Mouse (Mus musculus): ENCODE results near the gene Trp53i11.

The Trp53i11 gene

DNA sequence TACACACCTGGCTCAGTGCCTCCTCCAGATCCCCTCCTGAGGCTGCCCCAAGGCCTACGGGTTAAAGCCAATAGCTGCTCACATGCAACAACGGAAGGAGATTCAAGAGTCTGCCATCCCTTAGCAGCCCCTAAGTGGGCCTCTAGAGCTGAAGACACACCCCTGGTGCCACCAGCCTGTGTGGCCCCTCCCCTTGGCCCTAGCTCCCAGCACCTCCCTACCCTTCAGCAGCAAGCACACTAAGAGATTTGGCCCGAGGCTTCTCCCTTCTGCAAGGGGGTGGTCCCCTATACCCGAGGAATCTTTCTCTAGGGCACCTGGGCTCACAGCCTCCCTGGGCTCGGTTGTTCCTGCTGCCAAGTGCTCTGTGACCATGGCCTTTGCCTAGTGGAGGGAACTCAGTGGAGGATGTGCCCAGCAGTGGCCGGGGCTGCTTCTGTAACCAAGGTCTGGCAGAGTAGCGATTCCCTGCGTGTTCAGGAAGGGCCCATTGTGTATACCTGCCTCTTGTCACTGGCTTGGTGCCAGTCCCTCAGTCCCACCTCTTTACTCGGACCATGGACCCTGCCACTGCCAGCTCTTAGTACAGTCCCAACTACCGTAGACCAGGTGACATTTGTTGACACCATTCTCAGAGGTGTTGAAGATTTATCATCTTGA lies 13.5 kb downstream of the Trp53i11 start:
- DNase-seq: no peak

DNA sequence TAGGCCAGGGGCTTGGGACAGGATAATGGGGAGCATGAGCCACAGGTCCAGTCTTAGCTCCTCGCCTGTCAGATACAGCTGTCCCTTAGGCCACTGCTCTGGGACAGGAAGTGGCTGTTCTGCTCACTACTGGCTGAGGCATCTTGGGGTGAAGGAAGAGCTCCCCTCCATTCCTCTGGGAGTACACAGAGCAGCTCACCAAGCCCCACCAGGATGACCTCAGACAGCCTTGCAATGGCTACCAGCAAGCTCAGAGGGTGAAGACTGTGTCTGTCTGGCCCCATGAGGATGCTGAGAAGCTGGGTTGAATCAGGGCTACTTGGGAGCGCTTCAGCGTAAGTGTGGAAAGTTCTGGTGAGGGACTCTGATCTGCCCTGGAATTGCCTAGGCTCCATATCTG lies 14.6 kb downstream of the Trp53i11 start:
- no peak for DNase-seq

DNA sequence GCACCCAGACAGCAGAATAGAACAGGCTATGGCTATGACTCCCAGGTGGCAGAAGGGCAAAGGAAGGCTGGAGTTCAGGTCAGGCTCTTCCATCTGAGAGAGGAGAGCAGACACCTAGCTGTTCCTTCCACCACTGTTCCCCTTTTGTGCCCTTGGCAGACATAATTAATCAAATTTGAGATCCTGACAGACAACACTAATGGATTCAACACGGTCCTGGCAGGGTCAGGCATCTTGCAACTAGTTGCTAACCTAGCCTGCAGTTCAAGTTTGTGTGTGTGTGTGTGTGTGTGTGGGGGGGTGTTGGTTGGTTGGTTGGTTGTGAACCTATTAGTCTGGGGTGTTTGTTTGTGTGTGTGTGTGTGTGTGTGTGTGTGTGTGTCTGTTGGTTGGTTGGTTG lies 15.4 kb downstream of the Trp53i11 start:
- no peak for DNase-seq

DNA sequence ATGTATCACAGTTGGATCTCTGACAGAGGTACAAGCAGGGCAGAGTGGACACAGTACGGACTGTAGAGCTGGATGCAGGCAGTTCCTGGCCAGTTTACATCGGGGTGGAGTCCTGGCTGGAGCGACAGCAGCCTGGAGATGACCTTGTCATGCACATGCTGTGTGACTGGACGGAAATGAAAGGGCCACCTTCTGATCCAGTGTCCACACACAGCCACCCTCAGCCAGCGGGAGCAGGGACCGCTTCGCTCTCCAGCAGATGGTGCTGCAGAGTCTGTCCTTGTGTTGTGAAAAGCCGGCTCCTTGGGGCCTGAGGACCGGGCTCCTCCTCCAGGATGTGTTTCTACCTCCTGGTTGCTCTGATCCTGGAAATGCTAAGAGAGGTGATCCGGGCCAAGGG lies 16.3 kb downstream of the Trp53i11 start:
- DNase-seq: peak; percentile 79

DNA sequence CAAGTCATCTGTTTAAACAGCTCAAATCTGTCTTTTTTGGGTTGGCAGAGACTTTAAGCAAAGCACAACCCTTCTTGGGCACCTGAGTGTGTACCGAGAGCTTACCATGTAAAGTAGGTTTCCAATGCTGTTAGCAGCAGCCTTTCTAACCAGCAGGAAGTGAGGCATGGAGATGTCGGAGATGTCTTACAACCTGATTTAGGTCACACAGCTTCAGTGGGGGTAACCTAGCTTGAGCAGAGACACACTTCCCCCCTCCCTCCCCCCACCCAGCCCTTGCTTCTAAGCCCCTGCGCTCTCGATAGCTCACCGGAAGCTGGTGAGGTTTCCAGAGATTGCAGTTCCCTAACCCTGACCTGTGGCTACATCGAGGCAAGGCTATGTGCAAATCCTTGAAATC lies 17.2 kb downstream of the Trp53i11 start:
- no peak for DNase-seq

DNA sequence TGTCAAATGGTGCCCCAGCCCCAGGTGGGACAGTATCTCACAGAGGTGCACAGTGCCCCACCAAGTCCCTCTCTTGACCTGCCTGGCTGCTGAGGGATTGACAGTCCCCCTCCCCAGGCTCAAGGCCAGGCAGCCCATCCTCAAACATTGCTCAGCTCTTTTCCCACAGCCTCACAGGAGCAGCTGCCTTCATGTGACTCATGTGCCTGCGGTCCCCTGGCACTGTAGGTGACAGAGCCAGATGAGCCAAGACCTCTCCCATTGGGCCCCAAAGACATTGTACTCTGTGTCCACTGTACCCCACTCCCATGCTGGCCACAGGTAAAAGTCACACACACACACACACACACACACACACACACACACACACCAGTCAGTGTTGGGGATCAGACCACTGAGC lies 18.8 kb downstream of the Trp53i11 start:
- no peak for DNase-seq

DNA sequence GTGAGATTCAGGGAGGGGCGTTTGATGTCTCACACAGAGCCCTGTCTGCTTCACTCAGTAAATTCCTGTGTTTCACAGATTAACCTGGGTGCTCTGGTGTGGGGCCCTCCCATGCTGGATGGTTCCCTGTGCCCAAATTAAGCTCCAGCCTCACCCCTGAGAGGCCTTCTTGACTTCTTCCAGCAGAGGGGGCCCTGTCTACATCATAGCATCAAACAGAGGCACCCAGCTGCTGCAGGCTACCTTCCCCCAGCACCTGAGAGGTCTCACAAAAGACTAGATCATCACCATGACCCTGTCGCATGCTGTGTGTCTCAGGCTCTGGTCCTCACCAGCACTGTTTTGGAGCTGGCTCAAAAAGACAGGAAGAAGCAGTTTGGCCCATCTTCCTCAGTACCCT lies 25.0 kb downstream of the Trp53i11 start:
- DNase-seq: no peak

DNA sequence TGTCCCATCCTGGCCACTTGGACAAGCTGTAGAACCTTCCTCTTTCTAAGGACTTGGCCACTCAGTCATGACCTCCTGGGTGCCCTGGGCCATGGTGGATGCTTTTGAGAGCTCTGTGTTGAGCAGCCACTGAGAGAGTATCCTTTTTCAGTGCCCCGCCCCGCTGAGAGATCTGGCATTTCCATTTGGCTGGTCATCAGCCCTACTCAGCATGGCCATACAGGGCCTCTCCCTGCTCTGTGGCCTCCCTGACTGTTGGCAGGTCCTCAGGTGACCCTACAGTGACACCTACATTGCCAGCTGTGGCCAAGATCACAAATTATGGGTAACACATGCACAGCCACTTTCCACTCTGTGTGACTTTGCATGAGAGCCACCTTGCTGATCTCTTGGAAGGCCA lies 25.5 kb downstream of the Trp53i11 start:
- no peak for DNase-seq

DNA sequence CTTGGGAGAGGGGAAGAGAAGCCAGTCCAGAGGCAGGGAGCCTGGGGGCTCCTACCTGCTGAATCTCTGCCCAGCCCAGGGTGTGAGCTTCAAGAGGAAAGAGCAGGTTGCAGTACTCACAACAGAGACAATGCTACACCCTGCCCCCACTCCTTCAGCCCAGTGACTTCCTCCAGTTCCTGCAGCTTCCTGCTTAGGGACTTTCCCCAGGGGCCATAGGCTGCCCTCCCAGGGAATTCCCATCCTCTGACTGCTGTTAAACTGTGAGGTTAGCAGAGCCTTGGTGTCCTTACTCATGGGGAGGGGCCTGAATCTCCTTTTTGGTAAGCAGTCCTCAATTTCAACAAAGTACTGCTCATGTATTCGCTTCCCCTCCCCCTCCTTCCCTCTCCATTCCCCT lies 26.8 kb downstream of the Trp53i11 start:
- DNase-seq: peak; percentile 69

DNA sequence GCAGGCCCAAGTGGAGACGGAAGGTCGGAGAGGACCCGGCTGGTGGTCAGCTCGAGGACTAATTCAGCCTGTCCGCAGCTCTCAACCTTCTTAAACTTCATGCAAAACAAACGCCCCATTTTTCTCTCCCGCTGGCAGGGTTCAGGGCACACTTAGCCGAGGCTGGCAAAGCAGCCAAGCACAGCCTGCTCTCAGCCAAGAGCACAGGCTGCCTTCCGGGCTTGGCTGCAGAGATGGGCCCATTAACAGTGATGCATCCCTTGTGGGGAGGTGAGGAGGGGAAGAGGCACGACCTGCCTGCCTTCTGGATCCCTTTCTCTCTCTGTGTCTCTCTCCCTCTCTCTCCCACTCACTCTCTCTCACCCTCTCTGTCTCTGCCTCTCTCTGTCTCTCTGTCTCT lies 28.4 kb downstream of the Trp53i11 start:
- DNase-seq: no peak

DNA sequence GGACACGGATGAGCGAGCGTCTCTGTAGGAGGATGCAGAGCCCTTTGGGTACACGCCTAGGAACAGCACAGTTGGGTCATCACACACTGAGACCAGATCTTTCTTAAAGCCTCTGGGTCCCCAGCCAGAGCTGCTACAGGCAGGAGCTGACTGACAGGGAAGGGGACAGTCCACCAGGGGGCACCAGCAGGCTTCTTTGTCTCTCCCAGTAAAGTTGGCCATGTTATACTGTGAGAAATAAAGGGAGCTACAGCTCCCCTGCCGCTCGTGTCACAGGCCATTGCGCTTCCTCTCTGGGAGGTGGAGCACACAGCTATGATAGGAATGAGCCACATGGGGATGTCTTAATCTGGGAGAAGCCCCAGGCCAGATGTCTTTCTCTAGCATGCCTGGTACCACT lies 29.7 kb downstream of the Trp53i11 start:
- DNase-seq: peak; percentile 93

DNA sequence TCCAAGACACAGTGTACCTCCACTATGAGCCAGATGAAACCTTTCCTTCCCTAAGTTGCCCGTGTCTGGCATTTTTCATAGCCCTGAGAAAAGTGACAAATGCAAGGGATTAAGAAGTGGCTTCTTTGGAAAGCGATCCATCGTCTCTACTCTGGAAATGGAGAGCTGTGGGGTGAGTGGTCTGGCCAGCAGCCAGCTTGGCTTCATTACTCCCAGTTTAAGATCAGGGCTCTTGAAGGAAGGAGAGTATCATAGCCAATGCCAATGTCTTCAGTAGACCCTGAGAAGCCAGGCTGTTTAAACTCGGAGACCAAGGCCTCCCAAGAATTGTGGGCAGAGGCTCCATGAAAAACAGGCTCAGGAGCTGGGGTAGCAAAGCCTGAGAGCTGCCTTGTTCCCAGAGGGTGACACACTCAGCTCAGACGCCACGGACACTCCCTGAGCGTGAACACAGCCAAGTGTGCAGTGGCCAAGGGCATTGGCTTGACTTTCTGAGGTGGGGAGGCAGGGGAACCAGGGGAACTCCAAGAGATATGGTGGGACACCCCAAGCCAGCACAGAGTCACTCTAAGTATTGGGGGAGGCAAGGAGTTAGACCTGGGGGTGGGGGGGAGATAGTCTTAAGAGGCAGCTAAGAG lies 31.1 kb downstream of the Trp53i11 start:
- DNase-seq: no peak

DNA sequence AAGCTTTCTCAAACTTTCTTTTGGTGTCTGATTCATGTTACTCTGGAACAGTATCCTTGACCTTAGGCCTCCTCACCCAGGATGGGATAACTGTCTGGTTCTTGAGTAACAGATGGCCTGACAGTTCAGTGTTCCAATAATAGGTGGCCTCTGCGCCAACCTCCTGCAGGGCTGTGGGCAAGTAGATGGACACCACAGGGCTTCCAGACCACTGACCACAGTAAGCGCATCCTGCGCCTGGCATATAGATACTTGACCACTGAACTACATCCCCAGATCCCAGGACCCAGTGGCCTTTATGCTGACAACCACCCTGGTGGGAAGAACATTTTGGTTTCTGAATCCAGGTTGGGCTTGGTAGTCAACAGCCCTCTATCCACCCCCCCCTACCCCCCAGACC lies 32.2 kb downstream of the Trp53i11 start:
- DNase-seq: no peak

DNA sequence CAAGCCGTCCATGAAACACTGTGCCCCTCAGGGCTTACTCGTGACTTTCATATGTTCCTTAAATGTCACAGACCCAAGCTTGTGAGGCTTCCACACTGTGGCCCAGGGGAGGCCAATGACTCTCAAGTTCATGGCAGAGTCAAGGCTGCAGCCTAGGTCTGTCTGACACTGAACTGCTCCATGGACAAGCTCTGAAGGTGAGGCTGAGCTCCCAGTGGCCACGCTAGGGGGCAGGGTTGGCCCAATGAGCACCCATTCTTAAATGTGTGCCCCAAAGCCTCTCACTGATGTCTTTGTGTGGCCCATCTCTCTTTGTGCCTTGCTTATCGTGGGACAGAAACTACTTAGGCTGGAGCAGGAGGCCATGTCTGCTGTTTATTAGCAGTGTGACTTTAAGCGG lies 33.1 kb downstream of the Trp53i11 start:
- no peak for DNase-seq

DNA sequence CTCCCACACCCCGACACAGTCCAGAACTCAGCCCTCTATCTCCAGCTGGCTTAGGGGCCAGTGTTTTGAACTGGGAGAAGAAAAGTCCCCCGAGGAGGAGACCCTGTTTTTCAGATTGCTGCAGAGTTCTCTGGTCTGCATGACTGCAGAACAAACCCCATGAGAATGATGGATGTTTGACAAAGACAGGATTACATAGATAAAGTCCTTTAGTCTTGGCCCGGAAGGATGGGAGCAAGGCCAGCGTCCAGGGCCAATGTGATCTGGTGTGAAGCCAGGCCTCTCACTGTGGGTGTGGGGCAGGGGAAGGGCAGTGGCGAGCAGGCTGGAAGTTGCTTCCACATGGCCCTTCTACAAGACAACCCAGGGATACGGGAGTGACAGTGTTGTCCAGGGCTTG lies 36.1 kb downstream of the Trp53i11 start:
- peak; percentile 62 for DNase-seq

DNA sequence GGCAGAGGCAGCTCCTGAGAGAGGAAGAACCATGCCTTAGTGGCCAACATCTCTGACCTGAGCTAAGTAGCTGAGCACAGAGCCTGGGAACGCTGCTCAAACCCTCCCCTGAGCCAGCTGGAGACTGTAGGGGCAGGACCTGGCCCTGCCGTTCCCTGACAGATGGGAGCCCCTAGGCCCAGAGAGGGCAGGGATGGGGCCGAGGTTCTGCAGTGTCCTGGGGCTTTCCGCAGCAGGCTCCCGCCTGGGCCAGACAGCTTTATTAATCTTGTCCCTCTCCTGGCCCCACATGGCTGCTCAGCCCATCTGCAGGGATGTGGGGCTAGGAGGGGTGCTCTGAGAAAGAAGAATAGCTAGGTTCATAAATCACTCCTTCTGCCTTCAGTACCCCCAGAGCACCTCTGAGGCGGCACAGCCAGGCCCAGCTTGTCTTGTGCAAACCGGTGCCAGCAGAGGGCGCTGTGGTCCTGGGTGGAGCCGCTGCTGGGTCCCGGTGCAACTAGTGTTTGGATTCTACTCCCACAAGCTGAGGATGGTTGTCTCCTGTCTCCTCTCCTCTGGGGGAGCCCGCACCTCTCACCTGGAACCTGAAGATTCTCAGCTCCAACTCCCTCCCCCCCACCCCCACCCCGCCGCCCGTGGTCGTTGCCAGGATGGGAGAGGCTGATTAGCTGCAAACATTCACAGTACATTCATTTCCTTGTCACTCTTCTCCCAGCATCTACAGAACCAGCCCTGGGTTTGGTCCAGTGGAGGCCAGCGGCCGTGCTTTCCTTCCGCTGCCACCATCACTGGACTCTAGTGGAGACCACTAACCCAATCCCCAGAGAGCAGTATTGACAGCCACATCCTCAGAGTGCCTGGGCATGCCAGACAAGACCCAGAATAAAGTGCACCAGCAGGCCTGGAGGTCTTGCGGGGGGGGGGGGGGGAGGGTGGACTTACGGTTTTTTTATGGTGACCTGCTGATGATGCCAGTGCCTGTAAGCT lies 39.6 kb downstream of the Trp53i11 start:
- DNase-seq: peak; percentile 91

DNA sequence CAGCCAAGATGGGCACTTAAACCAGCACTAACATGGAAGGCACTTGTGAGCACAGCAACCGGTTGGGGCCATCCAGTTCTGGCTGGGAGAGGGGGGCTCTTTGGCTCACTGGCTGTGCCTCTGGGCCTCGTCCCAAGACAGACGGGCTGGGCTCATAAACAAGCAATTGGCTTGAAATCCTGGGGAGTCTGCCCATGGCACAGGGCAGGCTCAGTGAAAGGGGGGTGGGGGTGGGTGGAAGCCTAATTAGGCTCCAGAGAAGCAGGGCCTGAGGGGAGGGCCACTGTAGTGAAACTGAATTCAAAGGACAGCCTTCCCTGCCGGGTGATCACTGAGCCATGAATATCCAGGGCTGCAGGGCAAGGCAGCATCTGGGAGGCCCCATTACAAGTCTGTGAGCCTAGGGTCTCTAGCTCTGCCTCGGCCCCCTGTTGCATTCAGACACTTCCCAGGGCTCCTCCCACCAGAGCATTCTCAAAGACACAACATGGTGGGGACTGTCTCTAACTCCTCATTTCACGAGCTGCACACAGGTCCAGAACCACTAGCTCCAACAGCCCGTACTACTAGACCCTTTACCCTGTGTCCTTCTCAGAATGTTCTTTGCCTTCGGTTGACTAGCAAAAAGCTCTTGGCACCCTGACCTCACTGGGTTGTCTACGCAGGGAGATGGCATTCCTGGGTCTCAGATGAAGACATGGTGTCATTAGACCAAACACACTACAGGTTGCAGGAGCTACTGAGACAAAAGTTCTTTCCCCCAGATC lies 40.5 kb downstream of the Trp53i11 start:
- DNase-seq: peak; percentile 71

DNA sequence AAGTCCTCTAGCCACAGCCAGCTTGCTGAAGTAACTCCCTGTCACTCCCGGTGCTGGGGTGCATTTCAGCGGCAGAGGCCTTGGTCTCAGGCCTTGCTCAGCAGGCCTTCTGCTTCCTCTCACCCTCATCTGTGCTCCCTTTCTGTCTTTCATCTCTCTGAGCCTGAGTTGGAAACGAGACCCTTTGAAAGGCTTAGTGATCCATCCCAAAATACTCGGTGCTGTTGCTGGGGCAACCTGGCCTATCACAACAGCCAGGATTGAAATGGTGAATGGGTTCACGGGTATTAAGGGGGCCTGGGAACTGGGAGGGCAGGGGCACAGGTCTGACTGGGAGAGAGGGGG lies 41.1 kb downstream of the Trp53i11 start:
- DNase-seq: no peak

DNA sequence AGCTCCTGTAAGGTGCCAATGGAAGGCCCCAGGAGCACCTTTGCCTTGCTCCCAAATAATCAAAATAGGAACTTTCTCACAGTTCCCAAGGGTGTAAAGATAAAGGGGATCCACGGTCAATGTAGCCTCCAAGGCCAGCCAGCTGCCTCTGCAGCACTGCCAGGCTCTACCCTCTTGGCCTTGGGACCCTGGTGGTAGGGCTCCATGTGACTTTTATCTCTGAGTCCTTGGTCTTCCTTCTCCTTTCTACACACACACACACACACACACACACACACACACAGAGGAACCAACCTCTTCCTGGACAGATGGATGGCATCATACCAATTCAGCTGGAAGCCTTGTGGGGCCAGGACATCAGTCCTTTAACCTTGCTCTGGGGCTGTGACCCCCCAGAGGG lies 44.8 kb downstream of the Trp53i11 start:
- DNase-seq: no peak

DNA sequence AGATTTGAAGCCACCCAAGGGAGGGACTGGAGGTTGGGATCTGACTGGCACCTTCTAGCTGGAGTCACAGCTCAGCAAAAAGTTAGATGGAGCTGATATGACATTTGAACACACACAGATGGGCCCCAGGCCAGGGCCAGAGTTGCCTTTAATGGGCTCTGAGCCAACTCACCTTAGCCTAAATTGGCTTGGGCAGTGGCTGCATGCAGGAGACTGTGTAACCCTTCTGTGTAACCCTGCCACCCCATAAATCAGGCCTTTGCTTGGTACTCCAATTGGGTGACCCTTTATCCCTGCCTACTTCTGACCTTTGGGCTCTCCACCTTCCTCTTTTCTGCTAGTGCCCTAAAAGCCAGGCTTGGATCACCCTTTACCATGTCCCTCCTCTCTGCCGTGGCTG lies 49.7 kb downstream of the Trp53i11 start:
- DNase-seq: no peak

DNA sequence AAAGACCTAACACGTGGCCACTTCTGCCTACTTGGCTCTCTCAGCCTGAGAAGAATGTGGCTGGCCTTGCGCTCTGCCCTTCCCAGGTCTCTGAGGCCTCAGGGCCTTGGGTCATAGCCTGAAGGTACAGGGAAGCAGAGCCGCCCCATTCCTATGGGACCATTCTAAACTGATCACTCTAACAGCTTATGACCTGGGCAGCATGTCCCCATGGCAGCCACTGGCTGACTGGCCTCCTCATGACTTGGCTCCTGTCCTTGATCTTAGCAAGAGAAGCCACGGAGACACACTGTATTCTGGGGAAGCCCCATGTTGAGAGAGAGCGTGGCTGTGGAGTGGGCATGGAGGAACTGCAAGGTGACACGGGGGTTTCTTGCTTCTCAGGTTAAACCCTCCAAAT lies 51.5 kb downstream of the Trp53i11 start:
- no peak for DNase-seq

DNA sequence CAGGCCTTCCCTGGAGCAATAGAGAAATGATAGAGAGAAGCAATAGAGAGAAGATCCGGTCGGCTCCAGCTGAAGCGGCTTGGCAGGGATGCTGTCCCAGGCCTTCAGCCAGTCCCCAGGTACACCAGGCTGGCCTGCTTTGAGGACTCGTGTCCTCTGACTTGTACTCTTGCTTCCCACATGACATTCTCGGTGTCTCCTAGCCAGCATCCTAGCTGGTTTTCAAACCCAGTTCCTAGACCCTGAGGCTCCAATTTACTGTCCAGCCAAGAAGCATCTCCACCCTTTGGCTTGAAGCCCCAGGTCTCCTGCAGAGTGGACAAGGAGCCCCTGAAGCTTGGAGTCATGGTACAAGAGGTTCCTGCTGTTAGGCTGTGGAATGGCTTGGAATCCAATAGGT lies 54.8 kb downstream of the Trp53i11 start:
- no peak for DNase-seq

DNA sequence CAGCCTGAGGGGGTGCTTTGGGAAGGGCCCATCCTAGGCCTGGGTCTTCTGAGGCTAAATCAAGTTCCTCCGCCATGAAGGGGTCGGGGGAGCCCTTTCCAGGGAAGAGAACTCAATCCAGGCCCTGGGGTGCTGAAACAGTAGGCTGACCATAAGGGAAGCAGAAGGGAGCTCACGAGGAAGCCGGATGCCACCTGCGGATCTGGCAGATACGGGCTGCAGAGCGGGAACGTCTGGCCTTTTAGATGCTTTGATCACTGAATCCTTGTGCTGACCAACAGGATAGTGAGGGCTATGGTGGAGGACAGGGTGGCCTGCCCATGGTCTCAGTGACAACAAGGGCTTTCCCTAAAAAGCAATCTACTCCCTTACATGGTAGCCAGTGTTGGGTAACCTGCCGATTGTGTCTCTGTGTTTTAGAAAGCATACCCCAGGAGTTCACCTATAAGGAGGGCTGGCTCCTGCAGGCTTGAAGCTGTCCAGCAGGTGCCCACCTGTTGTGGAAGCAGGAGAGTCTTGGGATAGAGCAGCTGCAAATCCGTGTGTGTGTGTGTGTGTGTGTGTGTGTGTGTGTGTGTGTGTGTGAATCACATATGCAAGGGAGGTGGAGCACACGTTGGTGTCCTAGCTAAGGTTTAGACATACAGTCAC lies 56.2 kb downstream of the Trp53i11 start:
- DNase-seq: no peak

Measured in lung, postnatal 10 days (tissue).